ENCODE assay signal across 19 mouse cellular contexts in genomic region chr8:50082378-50082777, GRCm38 (mm10).
DNase-seq lines count a peak whose midpoint lies in the region; ATAC-seq and TF ChIP-seq lines count a peak whose summit lies in the region.
"Had no signal": no experiment of that assay in that cellular context is flagged by ENCODE, and none has a peak within 500 bp of the region (broad histone marks: within the 10 kb centered on the region; RNA-seq: fewer than 3 reads in every experiment).

No protein-coding gene starts in this region.

- H3K4me1 ChIP-seq in forebrain, embryonic 16.5 days (replicated peaks; ENCODE audit: control insufficient read depth, insufficient read depth, low read length) = no peaks in the 10 kb centered on the region
- H3K4me1 ChIP-seq in forebrain, embryonic 12.5 days = no peaks in the 10 kb centered on the region
- H3K4me1 ChIP-seq in kidney, embryonic 16.5 days (ENCODE audit: insufficient read depth, low read length) = no peaks in the 10 kb centered on the region
- H3K4me1 ChIP-seq in embryonic fibroblast, embryonic 13.5 days (ENCODE audit: control insufficient read depth, insufficient read depth, low read length) = no peaks in the 10 kb centered on the region
- H3K4me1 ChIP-seq: embryonic facial prominence, embryonic 12.5 days; heart, embryonic 12.5 days; limb, embryonic 12.5 days; midbrain, embryonic 12.5 days; neural tube, embryonic 12.5 days had no signal

- H3K4me3 ChIP-seq in forebrain, embryonic 16.5 days (replicated peaks; ENCODE audit: low read length) = no peak overlapping the region
- no peak overlapping the region for H3K4me3 ChIP-seq in forebrain, embryonic 12.5 days (replicated peaks)
- H3K4me3 ChIP-seq in kidney, embryonic 16.5 days (ENCODE audit: low read length) = no peak overlapping the region
- no peak overlapping the region for H3K4me3 ChIP-seq in embryonic fibroblast, embryonic 13.5 days (ENCODE audit: insufficient read depth, low read length)
- H3K4me3 ChIP-seq: embryonic facial prominence, embryonic 12.5 days; heart, embryonic 12.5 days; limb, embryonic 12.5 days; midbrain, embryonic 12.5 days; neural tube, embryonic 12.5 days had no signal

- TF ChIP-seq CTCF in embryonic fibroblast, embryonic 13.5 days (IDR thresholded peaks at IDR 0.05; ENCODE audit: borderline replicate concordance, insufficient read depth, low read length) = no peak

- no peaks in the 10 kb centered on the region for H3K36me3 ChIP-seq in forebrain, embryonic 16.5 days (ENCODE audit: control insufficient read depth, insufficient read depth)
- no peaks in the 10 kb centered on the region for H3K36me3 ChIP-seq in forebrain, embryonic 12.5 days (replicated peaks)
- no peaks in the 10 kb centered on the region for H3K36me3 ChIP-seq in kidney, embryonic 16.5 days (ENCODE audit: insufficient read depth, low read length)
- H3K36me3 ChIP-seq: embryonic facial prominence, embryonic 12.5 days; heart, embryonic 12.5 days; limb, embryonic 12.5 days; midbrain, embryonic 12.5 days; neural tube, embryonic 12.5 days had no signal

- ATAC-seq in forebrain, embryonic 16.5 days = peak; percentile 61
- no peak for ATAC-seq in forebrain, embryonic 12.5 days (ENCODE audit: low FRiP score)
- no peak for ATAC-seq in kidney, embryonic 16.5 days (ENCODE audit: low FRiP score, low TSS enrichment)

- no peak overlapping the region for H3K9ac ChIP-seq in forebrain, embryonic 16.5 days (replicated peaks; ENCODE audit: low read depth, low read length)
- H3K9ac ChIP-seq in forebrain, embryonic 12.5 days = no peak overlapping the region
- no peak overlapping the region for H3K9ac ChIP-seq in kidney, embryonic 16.5 days (replicated peaks; ENCODE audit: low read length)
- H3K9ac ChIP-seq: embryonic facial prominence, embryonic 12.5 days; heart, embryonic 12.5 days; limb, embryonic 12.5 days; midbrain, embryonic 12.5 days; neural tube, embryonic 12.5 days had no signal

- H3K27ac ChIP-seq in forebrain, embryonic 16.5 days (ENCODE audit: low read length) = no peak overlapping the region
- no peak overlapping the region for H3K27ac ChIP-seq in forebrain, embryonic 12.5 days
- no peak overlapping the region for H3K27ac ChIP-seq in kidney, embryonic 16.5 days (ENCODE audit: low read length)
- peak overlapping the region; percentile 85 for H3K27ac ChIP-seq in embryonic fibroblast, embryonic 13.5 days (ENCODE audit: insufficient read depth, low read length)
- H3K27ac ChIP-seq: embryonic facial prominence, embryonic 12.5 days; limb, embryonic 12.5 days; midbrain, embryonic 12.5 days; neural tube, embryonic 12.5 days had no signal

- no peaks in the 10 kb centered on the region for H3K27me3 ChIP-seq in forebrain, embryonic 16.5 days (replicated peaks; ENCODE audit: control insufficient read depth, insufficient read depth, low read length)
- H3K27me3 ChIP-seq in forebrain, embryonic 12.5 days = no peaks in the 10 kb centered on the region
- no peaks in the 10 kb centered on the region for H3K27me3 ChIP-seq in kidney, embryonic 16.5 days (ENCODE audit: insufficient read depth, low read length)
- H3K27me3 ChIP-seq: embryonic facial prominence, embryonic 12.5 days; heart, embryonic 12.5 days; limb, embryonic 12.5 days; midbrain, embryonic 12.5 days; neural tube, embryonic 12.5 days had no signal

- 37% methylated on average over 6 of the region's 6 CpGs for WGBS in forebrain, embryonic 16.5 days
- 84% methylated on average over 6 of the region's 6 CpGs for WGBS in forebrain, embryonic 12.5 days
- 54% methylated on average over 6 of the region's 6 CpGs for WGBS in kidney, embryonic 16.5 days

- H3K4me2 ChIP-seq in forebrain, embryonic 16.5 days (ENCODE audit: low read length) = peak overlapping the region; percentile 23; the same call in 1 of the 2 replicates
- no peak overlapping the region for H3K4me2 ChIP-seq in forebrain, embryonic 12.5 days
- no peak overlapping the region for H3K4me2 ChIP-seq in kidney, embryonic 16.5 days (replicated peaks; ENCODE audit: low read depth, low read length)
- H3K4me2 ChIP-seq: embryonic facial prominence, embryonic 12.5 days; heart, embryonic 12.5 days; limb, embryonic 12.5 days; midbrain, embryonic 12.5 days; neural tube, embryonic 12.5 days had no signal

- no peaks in the 10 kb centered on the region for H3K9me3 ChIP-seq in forebrain, embryonic 16.5 days (ENCODE audit: control insufficient read depth, low read length)
- H3K9me3 ChIP-seq in forebrain, embryonic 12.5 days = no peaks in the 10 kb centered on the region
- no peaks in the 10 kb centered on the region for H3K9me3 ChIP-seq in kidney, embryonic 16.5 days (ENCODE audit: low read length)
- H3K9me3 ChIP-seq: embryonic facial prominence, embryonic 12.5 days; heart, embryonic 12.5 days; limb, embryonic 12.5 days; midbrain, embryonic 12.5 days; neural tube, embryonic 12.5 days had no signal

- no peak for TF ChIP-seq POLR2A in embryonic fibroblast, embryonic 13.5 days (IDR thresholded peaks at IDR 0.05; ENCODE audit: low read depth, low read length)

- peak; percentile 2 to 4 for DNase-seq in kidney, postnatal 4 days
- peak; percentile 35 for DNase-seq in MN1 (ENCODE audit: low spot score)
- DNase-seq in layer of hippocampus, adult 8-10 months (ENCODE audit: low spot score in 2 of 2) = no peak
- DNase-seq: B cell, adult 2 months; cerebellum, adult 11 months; gastrocnemius, postnatal 25 days; heart, postnatal 4 days; kidney, adult 18-20 months; right cerebral cortex, adult 18-20 months; thymus, postnatal 25 days had no signal

Comparison
In these comparisons a context has a peak if more than half of its experiments do, and no peak if none do; other contexts are left out.
1. DNase-seq: peak in kidney, postnatal 4 days (2 of 2) and MN1 (single experiment); none in layer of hippocampus, adult 8-10 months (0 of 2).